Mouse (Mus musculus) limb, embryonic 13.5 days (tissue): ENCODE results near the gene Cdc37. TPM values are rescaled to one million over a fixed set of nuclear protein-coding genes. Genes with fewer than 3 reads are reported as not detected.
A peak's percentile ranks its signal among the peaks of the same experiment; 100 is the strongest.

Source experiments
- ATAC-seq: fragments of 200-750 bp; cut with Nextera tagmentation; 2 replicates; pipeline ENCODE4 v1.8.0; 2017; ENCODE audit warnings: low read depth, moderate number of reproducible peaks, moderate TSS enrichment; ENCODE audit not compliant: low FRiP score
- H3K27ac ChIP-seq: fragments of 300-500 bp; sonication (generic); 2 replicates; pipeline ENCODE4 v1.5.1; 2015; ENCODE audit warnings: inconsistent platforms, mild to moderate bottlenecking, moderate library complexity
- H3K27me3 ChIP-seq: fragments of 300-500 bp; sonication (generic); 2 replicates; pipeline ENCODE4 v1.6.1; 2015; ENCODE audit warnings: mild to moderate bottlenecking, inconsistent platforms
- H3K36me3 ChIP-seq: fragments of 300-500 bp; sonication (generic); 2 replicates; pipeline ENCODE4 v1.6.1; 2015; ENCODE audit warnings: inconsistent platforms, mild to moderate bottlenecking, moderate library complexity
- H3K4me1 ChIP-seq: fragments of 300-500 bp; sonication (generic); 2 replicates; pipeline ENCODE4 v1.6.1; 2015; ENCODE audit warnings: inconsistent platforms
- H3K4me2 ChIP-seq: fragments of 300-500 bp; sonication (generic); replicated peaks from 2 replicates; pipeline ENCODE4 v1.6.1; 2015; ENCODE audit warnings: inconsistent platforms, mild to moderate bottlenecking, moderate library complexity
- H3K4me3 ChIP-seq: fragments of 300-500 bp; sonication (generic); 2 replicates; pipeline ENCODE4 v1.5.1; 2015; ENCODE audit warnings: moderate library complexity, mild to moderate bottlenecking, inconsistent platforms
- H3K9ac ChIP-seq: fragments of 300-500 bp; sonication (generic); 2 replicates; pipeline ENCODE4 v1.6.1; 2015; ENCODE audit warnings: mild to moderate bottlenecking, inconsistent platforms
- H3K9me3 ChIP-seq: fragments of 300-500 bp; sonication (generic); 2 replicates; pipeline ENCODE4 v1.6.1; 2016; ENCODE audit warnings: inconsistent platforms
- WGBS: fragments of 180-500 bp; shearing (Covaris S2); methylation state at CpG from one replicate; pipeline ENCODE4 v1.1.7; 2015; 5-methylcytosine and 5-hydroxymethylcytosine counted together
- polyA plus RNA-seq: library from polyadenylated mRNA; unstranded; fragments of >200 nt; fragmentation: Nextera tagmentation; extraction: Ambion mirVana; gene quantifications from 2 replicates; pipeline ENCODE4 v1.2.1, GENCODE M21; 2015

Cdc37 gene
- polyA plus RNA-seq, 1 experiment from 2014 or later: 320 TPM

DNA sequence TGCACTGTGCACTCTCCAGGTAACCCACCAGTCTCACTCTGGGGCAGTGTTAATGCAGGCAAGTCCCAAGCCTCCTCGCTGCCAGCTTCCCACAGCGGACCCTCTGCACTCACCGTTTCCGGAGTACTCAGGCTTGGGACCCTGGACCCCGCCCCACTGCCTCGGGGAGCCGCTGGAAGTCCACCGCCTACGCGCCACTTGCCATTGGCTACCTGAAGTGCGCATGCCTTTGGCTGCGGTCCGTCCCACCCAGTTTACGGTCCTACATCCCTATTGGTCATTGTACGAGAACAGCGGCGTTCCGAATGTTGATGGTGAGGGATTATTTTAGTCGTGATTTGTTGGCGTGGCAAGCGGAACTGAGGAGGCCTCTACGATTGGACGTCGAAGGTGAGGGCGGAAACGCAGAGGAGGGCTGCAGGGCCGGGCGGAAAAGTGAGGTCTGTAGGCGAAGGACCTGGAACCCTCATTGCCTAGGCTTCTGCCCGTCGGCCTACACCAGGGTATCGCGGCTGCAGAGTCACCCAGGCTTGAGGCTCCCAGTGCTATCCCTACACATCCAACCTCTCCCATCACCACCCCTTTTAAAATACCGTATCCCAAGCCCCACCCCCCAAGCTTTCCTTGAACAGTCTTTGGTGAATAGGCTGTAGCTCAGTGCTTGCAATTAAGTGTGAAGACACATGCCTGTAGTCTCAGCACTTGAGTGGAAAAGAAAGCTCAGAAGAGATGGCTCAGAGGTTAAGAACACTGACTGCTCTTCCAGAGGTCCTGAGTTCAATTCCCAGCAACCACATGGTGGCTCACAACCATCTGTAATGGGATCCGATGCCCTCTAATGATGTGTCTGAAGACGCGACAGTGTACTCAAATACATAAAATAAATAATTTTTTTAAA, 18.5 kb downstream of the Cdc37 start, which contains the start of gene Tyk2:
Gene Tyk2 (minus strand): TSS at position 185 of the 898 bp plus-strand sequence.
- Histone ChIP-seq H3K27ac (peak within 1 kb of the TSS; percentile 44; the same call in 1 of the 2 replicates), H3K9me3 (no peaks in the 10 kb centered on the region), H3K4me2 (peak within 1 kb of the TSS; percentile 74), H3K4me1 (peaks cover 6% of the 10 kb centered on the region), H3K36me3 (peaks cover 26% of the 10 kb centered on the region), H3K27me3 (no peaks in the 10 kb centered on the region), H3K4me3 (peak within 1 kb of the TSS; percentile 68), H3K9ac (peak within 1 kb of the TSS; percentile 78)
- ATAC-seq: peak; percentile 99
- WGBS: 5% methylated on average over 37 of the region's 37 CpGs

DNA sequence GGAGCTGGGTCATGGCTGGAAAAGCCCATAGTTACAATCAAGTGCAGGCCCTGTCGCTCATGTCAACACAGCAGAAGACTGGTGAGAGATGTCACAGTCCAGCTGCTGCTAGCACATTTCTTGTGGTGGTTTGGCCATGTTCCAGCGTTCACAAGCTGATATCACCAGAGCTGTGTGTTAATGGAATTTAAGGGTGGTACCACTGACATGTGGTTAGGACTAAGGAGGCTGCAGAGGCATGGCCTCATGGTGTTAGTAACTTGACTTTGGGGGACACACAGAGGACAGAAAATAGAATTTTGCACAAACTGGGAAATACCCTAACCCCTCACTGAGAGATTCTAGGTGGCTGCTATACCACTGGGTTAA, 23.5 kb downstream of the Cdc37 start:
- no peak overlapping the region for H3K9ac ChIP-seq
- H3K9me3 ChIP-seq: no peaks in the 10 kb centered on the region
- ATAC-seq: no peak
- no peak overlapping the region for H3K4me2 ChIP-seq
- no peak overlapping the region for H3K27ac ChIP-seq
- no peaks in the 10 kb centered on the region for H3K27me3 ChIP-seq
- 80% methylated on average over 2 of the region's 2 CpGs for WGBS
- H3K4me3 ChIP-seq: no peak overlapping the region
- peaks cover 6% of the 10 kb centered on the region for H3K4me1 ChIP-seq
- H3K36me3 ChIP-seq: peaks cover 65% of the 10 kb centered on the region

DNA sequence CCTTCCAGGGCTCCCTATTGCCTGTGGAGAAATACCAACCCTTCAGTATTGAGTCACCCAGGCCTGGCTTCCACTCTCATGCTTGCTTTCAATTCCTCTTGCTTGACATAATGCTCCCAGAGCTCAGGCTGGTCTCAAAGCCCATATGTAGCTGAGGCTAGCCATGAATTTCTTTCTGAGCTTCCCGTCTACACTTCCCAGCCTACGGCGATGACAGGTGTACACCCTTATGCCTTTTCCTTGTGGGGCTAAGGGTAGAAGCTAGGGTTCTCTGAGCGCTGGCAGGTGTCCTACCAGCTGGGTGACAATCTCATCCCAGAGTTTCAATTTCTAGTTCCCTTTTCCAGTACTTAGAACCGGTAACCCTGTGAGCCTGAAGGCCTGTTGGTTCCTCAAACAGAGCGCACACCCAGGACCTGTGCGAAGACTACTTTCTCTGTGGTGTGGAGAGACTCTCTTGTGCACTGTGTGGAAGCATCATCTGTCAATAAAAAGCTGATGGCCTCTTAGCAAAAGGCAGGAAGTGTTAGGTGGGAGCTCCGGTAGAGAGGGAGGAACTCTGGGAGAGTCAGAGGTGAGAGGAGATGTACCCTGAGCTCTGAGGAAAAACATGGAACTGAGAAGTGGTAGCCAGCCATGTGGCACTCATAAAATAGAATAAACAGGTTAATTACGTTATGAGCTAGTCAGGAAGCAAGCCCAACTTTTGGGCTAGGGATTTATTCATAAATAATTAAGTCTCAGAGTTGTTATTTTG, 24.1 kb downstream of the Cdc37 start:
- 86% methylated on average over 9 of the region's 9 CpGs for WGBS
- no peak for ATAC-seq

DNA sequence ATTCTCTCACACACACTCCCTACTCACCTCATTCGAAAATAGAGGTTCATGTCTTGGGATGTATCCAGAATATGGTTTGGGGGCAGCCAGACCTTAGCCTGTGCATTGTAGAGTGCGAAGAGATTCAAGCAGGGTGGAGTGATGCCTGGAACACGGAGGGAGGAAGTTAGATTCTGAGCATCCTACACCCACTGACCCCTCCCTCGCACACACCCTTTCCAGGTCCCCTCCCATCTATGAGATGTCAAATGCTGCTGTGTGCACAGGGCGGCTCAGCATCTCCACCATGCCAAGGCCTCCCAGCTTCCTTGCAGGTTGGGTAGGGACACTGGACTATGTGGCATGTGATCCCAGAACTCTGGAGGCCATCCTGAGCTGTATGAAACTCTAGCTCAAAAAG, 24.9 kb downstream of the Cdc37 start:
- H3K4me3 ChIP-seq: no peak overlapping the region
- H3K9me3 ChIP-seq: no peaks in the 10 kb centered on the region
- peaks cover 79% of the 10 kb centered on the region for H3K36me3 ChIP-seq
- WGBS: 79% methylated on average over 5 of the region's 5 CpGs
- no peak overlapping the region for H3K27ac ChIP-seq
- no peak overlapping the region for H3K9ac ChIP-seq
- H3K4me1 ChIP-seq: no peaks in the 10 kb centered on the region
- ATAC-seq: no peak
- no peak overlapping the region for H3K4me2 ChIP-seq
- no peaks in the 10 kb centered on the region for H3K27me3 ChIP-seq

More for the DNA sequence above, 24.1 kb downstream of the Cdc37 start:
- Histone ChIP-seq H3K4me1 (peaks cover 6% of the 10 kb centered on the region), H3K9ac (no peak overlapping the region), H3K27ac (no peak overlapping the region), H3K36me3 (peaks cover 71% of the 10 kb centered on the region), H3K9me3 (no peaks in the 10 kb centered on the region), H3K4me3 (no peak overlapping the region), H3K27me3 (no peaks in the 10 kb centered on the region), H3K4me2 (no peak overlapping the region)

DNA sequence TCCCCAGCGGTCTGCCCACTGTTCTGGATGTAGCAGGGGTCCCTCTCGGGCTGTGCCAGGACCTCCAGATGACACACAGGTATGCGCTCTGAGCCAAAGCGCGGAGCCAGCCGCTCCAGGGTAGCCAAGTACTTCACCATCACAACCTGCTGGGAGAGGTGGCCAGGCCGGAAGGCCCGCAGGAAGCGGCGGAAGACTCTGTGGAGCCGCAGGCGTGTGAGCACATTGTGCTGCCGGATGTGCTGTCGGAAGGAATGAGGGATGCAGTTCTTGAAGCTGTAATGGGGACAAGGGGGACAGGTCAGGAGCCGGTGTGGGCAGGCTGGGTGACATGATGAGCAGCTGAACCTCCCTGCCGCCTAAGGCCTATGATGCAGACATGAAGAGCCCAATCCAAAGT, 28.3 kb downstream of the Cdc37 start:
- no peak overlapping the region for H3K4me2 ChIP-seq
- H3K27ac ChIP-seq: no peak overlapping the region
- H3K9me3 ChIP-seq: no peaks in the 10 kb centered on the region
- H3K9ac ChIP-seq: no peak overlapping the region
- 90% methylated on average over 16 of the region's 16 CpGs for WGBS
- H3K36me3 ChIP-seq: peaks cover 67% of the 10 kb centered on the region
- no peak for ATAC-seq
- no peaks in the 10 kb centered on the region for H3K27me3 ChIP-seq
- H3K4me1 ChIP-seq: no peaks in the 10 kb centered on the region
- no peak overlapping the region for H3K4me3 ChIP-seq

DNA sequence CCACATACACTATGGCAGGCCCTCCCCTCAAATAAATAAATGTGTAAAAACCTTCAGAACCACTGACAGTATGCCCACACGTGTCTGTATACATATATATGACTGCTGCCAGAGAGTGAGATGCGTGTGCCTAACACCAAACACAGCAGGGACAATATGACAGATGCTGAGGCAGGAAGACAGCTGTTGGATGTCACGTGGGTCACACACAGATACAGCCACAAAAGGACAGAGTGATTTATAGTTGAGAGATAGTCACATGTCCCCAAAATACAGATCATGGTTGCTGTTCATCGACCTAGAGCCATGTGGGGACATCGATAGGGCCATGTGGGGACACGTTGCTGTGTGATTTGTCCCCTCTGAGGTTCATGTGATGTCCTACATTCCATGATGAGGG, 32.7 kb downstream of the Cdc37 start:
- 79% methylated on average over 6 of the region's 6 CpGs for WGBS
- H3K36me3 ChIP-seq: peaks cover 28% of the 10 kb centered on the region
- no peak overlapping the region for H3K4me3 ChIP-seq
- no peak overlapping the region for H3K4me2 ChIP-seq
- no peak for ATAC-seq
- H3K9me3 ChIP-seq: no peaks in the 10 kb centered on the region
- no peaks in the 10 kb centered on the region for H3K4me1 ChIP-seq
- no peaks in the 10 kb centered on the region for H3K27me3 ChIP-seq
- H3K9ac ChIP-seq: no peak overlapping the region
- no peak overlapping the region for H3K27ac ChIP-seq

DNA sequence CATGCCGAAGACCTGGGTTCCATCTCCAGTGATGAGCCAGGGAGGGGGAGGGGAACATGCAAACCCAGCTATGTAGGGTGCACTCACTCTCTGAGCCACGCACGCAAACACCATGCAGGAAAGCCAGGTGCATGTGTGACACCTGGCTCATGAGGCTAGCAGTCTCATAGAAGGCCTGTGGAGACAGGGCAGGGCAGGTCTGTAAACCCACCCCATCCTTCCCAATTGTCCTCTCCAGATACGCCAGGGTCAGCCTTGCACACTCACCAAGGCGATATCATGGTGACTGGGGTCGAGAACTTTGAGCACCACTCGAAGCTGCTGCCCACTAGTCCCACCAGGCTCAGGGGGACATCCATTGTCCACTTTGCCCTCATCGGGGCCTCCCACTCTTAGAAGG, 34.7 kb downstream of the Cdc37 start:
- H3K9me3 ChIP-seq: no peaks in the 10 kb centered on the region
- no peak overlapping the region for H3K27ac ChIP-seq
- H3K4me3 ChIP-seq: no peak overlapping the region
- no peaks in the 10 kb centered on the region for H3K4me1 ChIP-seq
- WGBS: 86% methylated on average over 8 of the region's 8 CpGs
- H3K27me3 ChIP-seq: no peaks in the 10 kb centered on the region
- ATAC-seq: no peak
- H3K9ac ChIP-seq: no peak overlapping the region
- H3K36me3 ChIP-seq: peaks cover 8% of the 10 kb centered on the region
- no peak overlapping the region for H3K4me2 ChIP-seq

DNA sequence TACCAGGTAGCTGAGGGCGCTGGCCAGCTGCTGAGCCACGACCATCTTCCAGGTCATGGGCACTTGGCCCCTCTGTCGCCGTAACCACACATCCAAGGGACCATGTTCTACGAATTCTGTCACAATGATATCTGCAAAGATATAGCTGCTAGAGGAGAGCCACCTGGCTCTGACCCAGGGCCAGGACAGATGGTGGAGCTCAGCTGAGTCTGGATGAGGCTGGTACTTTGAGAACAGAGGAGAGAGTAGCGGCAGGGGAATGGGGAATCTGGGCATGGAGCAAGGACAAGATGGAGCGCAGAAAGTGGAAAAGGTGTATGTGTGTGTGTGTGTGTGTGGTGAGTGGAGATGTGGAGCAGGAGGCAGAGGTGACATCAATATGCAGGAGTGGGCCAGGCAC, 35.6 kb downstream of the Cdc37 start:
- peaks cover 5% of the 10 kb centered on the region; the same call in 1 of the 2 replicates for H3K36me3 ChIP-seq
- WGBS: 95% methylated on average over 7 of the region's 7 CpGs

DNA sequence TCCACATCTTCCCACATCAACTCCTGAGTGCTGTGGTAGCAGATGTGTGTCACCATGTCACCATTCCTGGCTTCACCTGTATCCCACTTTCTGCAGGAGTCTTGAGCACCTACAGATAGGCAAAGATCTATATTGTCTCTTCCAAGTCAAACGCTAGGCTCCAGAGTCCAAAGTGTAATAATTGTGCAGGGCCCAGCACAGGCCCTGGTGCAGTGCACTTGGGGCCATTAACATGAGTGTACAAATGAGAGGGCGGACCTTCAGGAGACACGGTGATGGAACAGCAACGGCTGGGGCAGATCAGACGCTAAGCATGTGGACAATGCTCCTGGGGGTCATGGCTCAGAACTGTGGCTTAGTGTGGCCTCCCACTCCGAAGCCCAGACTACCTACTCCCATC, 36.0 kb downstream of the Cdc37 start:
- no peak overlapping the region for H3K4me3 ChIP-seq
- H3K9me3 ChIP-seq: no peaks in the 10 kb centered on the region
- H3K27ac ChIP-seq: no peak overlapping the region
- ATAC-seq: no peak
- H3K36me3 ChIP-seq: peaks cover 9% of the 10 kb centered on the region; the same call in 1 of the 2 replicates
- H3K4me1 ChIP-seq: no peaks in the 10 kb centered on the region
- H3K27me3 ChIP-seq: no peaks in the 10 kb centered on the region
- H3K4me2 ChIP-seq: no peak overlapping the region
- WGBS: 84% methylated on average over 6 of the region's 6 CpGs
- H3K9ac ChIP-seq: no peak overlapping the region

More for the DNA sequence above, 35.6 kb downstream of the Cdc37 start:
- Histone ChIP-seq H3K27ac (no peak overlapping the region), H3K27me3 (no peaks in the 10 kb centered on the region), H3K9me3 (no peaks in the 10 kb centered on the region), H3K4me3 (no peak overlapping the region), H3K4me1 (no peaks in the 10 kb centered on the region), H3K9ac (no peak overlapping the region), H3K4me2 (no peak overlapping the region)
- ATAC-seq: no peak

DNA sequence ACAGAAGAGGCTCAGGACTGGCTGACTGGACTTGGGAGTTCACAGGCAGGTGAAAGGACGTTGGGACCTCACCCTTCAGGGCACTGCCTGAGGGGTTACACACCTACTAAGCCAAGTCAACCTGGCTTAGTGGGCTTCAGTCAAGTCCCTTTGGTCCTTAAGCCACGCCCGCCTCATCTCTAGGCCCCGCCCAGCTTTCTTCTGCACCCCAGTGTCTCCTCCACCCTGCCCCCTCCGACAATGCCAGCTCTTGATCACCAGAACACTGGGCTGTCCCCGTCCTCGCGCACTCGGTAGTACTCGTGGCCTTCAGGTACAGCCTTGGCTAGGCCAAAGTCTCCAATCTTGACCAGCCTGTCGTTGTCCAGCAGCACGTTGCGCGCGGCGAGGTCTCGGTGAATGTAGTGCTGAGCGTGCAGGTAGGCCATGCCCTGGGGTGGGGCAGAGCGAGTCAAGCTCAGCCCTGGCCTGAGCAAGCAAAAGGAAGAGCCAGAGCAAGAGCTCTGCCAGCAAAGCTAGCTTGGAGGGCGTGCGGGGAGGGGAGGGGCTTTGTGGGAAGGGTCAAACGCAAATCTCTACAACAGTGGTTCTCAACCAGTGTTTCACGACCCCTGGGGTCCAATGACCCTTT, 42.1 kb downstream of the Cdc37 start:
- no peak overlapping the region for H3K4me2 ChIP-seq
- WGBS: 45% methylated on average over 23 of the region's 23 CpGs
- no peak overlapping the region for H3K9ac ChIP-seq
- H3K4me3 ChIP-seq: no peak overlapping the region
- no peaks in the 10 kb centered on the region for H3K4me1 ChIP-seq
- no peak for ATAC-seq
- H3K36me3 ChIP-seq: peaks cover 17% of the 10 kb centered on the region
- H3K27me3 ChIP-seq: no peaks in the 10 kb centered on the region
- H3K27ac ChIP-seq: no peak overlapping the region
- no peaks in the 10 kb centered on the region for H3K9me3 ChIP-seq

DNA sequence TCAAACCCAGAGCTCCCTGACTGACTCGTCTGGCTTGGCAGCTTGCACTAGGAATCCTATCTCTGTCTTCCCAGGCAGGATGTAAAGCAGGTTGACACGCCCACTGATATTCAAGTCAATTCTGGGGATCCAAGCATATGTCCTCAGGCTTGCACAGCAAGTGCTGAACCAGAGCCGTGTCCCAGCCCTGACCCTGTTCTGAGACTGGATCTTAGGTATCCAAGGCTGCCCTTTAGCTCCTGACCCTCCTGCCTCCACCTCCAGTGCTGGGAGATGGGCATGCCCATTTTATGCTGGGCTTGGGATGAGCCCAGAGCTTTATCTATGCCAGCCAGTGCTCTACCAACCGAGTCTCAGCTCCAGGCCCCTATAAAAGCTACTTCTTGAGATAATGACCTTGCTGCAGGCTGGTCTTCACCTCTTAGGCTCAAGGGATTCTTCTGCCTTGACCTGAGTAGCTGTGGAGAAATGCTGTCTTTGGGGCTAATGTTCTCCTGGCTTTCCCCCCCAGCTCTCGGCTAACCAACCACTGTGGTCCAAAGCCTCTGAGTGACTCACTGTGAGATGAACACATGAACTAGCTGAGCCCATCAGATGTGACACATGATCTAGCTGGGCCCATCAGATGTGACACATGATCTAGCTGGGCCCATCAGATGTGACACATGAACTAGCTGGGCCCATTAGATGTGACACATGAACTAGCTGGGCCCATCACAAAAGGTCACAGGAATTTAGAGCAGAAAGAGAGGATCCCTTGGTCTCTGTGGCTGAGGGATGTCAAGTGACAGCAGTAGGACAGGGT, 43.8 kb downstream of the Cdc37 start:
- H3K36me3 ChIP-seq: peaks cover 17% of the 10 kb centered on the region
- no peak overlapping the region for H3K27ac ChIP-seq
- no peak for ATAC-seq
- H3K4me1 ChIP-seq: no peaks in the 10 kb centered on the region
- H3K9ac ChIP-seq: no peak overlapping the region
- WGBS: 77% methylated on average over 5 of the region's 5 CpGs
- H3K4me2 ChIP-seq: no peak overlapping the region
- no peak overlapping the region for H3K4me3 ChIP-seq
- no peaks in the 10 kb centered on the region for H3K9me3 ChIP-seq
- H3K27me3 ChIP-seq: no peaks in the 10 kb centered on the region
